In genomic region chr19:32416692-32417317, GRCm38 (mm10) we compare ENCODE assay signal across 13 mouse cellular contexts. TPM values are rescaled to one million over a fixed set of nuclear protein-coding genes. Genes with fewer than 3 reads are reported as not detected.
DNase-seq lines count a peak whose midpoint lies in the region.
"Had no signal": no experiment of that assay in that cellular context is flagged by ENCODE, and none has a peak within 500 bp of the region (broad histone marks: within the 10 kb centered on the region; RNA-seq: fewer than 3 reads in every experiment).

No protein-coding gene starts in this region.

- DNase-seq in adrenal gland, adult 2 months, result peak; percentile 69
- no peak for DNase-seq in adrenal gland, adult 18-20 months (ENCODE audit: low spot score in 2 of 2)
- DNase-seq in 3T3-L1 (ENCODE audit: low read depth, low spot score), result peak; percentile 96
- DNase-seq in NIH3T3 (ENCODE audit: low read depth), result peak; percentile 83
- DNase-seq in fibroblast of lung, adult 2 months (ENCODE audit: low read depth), result peak; percentile 24
- no peak for DNase-seq in layer of hippocampus, postnatal 10 days (ENCODE audit: low spot score in 2 of 2)
- no peak for DNase-seq in thymus, postnatal 4 days
- no peak for DNase-seq in retina, postnatal 1 day
- DNase-seq: B cell, adult 2 months; cerebellum, adult 18-20 months; gastrocnemius, postnatal 14 days; liver, embryonic 13.5 days; right cerebral cortex, postnatal 4 days had no signal

RNA-seq across cellular contexts. Expression of gene Sgms1, which starts 27.3 kb away (rescaled TPM):
- total RNA-seq in adrenal gland, adult 2 months (2021), result 10 to 100 TPM; 71.4 to 73.5 TPM
- polyA plus RNA-seq in adrenal gland, adult 2 months (2012; rRNA removed), result 13.3 and 16.8 TPM in 2 replicates
- 10 to 100 TPM; 65.1 to 85.4 TPM for total RNA-seq in adrenal gland, adult 18-20 months (2021)
- 10 to 100 TPM; 36.3 to 44.3 TPM for total RNA-seq in layer of hippocampus, postnatal 10 days (2021)

RNA-seq across cellular contexts. Expression of gene Rpl9-ps6, which starts 49.6 kb away (rescaled TPM):
- total RNA-seq in adrenal gland, adult 2 months (2021), result 10 to 100 TPM; 23.2 to 51.6 TPM
- 0.38 and 0.55 TPM in 2 replicates for polyA plus RNA-seq in adrenal gland, adult 2 months (2012; rRNA removed)
- 10 to 100 TPM; 57.3 to 98.9 TPM for total RNA-seq in adrenal gland, adult 18-20 months (2021)
- 10 to 100 TPM; 27.0 to 36.9 TPM for total RNA-seq in layer of hippocampus, postnatal 10 days (2021)

Comparison
In these comparisons a context has a peak if more than half of its experiments do, and no peak if none do; other contexts are left out.
1. DNase-seq: peak in adrenal gland, adult 2 months (single experiment), 3T3-L1 (single experiment), NIH3T3 (single experiment) and fibroblast of lung, adult 2 months (single experiment); none in adrenal gland, adult 18-20 months (0 of 2), layer of hippocampus, postnatal 10 days (0 of 2), thymus, postnatal 4 days (single experiment) and retina, postnatal 1 day (single experiment).